Mouse (Mus musculus): ENCODE data around the gene Fas. TPM values are rescaled to one million over a fixed set of nuclear protein-coding genes. Genes with fewer than 3 reads are reported as not detected.

Gene Fas
- total RNA-seq, 2 experiments from 2014 or later = 2.6 TPM; not detected in 1

GRCm38 (mm10) chr19:34344702-34345101 lies 54.2 kb downstream of the Fas start:
- no peak for ATAC-seq (replicated peaks; ENCODE audit: low FRiP score, poor library complexity, severe bottlenecking)

- ATAC-seq (replicated peaks; ENCODE audit: low FRiP score, poor library complexity, severe bottlenecking) = no peak
These were observed 55.3 kb downstream of the Fas start for GRCm38 (mm10) chr19:34345616-34346267.

- ATAC-seq (replicated peaks; ENCODE audit: low FRiP score, poor library complexity, severe bottlenecking) = no peak
These were observed 62.9 kb downstream of the Fas start for GRCm38 (mm10) chr19:34353291-34353805.

GRCm38 (mm10) chr19:34362639-34363038 lies 72.2 kb downstream of the Fas start:
- ATAC-seq (replicated peaks; ENCODE audit: low FRiP score, poor library complexity, severe bottlenecking) = no peak

- no peak for ATAC-seq (replicated peaks; ENCODE audit: low FRiP score, poor library complexity, severe bottlenecking)
These were observed 79.1 kb downstream of the Fas start for GRCm38 (mm10) chr19:34369551-34369950.

GRCm38 (mm10) chr19:34370397-34370796 lies 79.9 kb downstream of the Fas start:
- ATAC-seq (replicated peaks; ENCODE audit: low FRiP score, poor library complexity, severe bottlenecking) = no peak

Other genes starting within 250 kb of the Fas start
- not detected in 2 replicates for gene Lipn, start 223.3 kb upstream of the Fas start, total RNA-seq (2015; ENCODE audit: low replicate concordance)
- gene Lipn, start 223.3 kb upstream of the Fas start, total RNA-seq (2017; ENCODE audit: low replicate concordance) = not detected in 2 replicates
- not detected in 2 replicates for gene Lipm, start 189.7 kb upstream of the Fas start, total RNA-seq (2015; ENCODE audit: low replicate concordance)
- not detected in 2 replicates for gene Lipm, start 189.7 kb upstream of the Fas start, total RNA-seq (2017; ENCODE audit: low replicate concordance)
- gene Ankrd22, start 124.6 kb upstream of the Fas start, total RNA-seq (2015; ENCODE audit: low replicate concordance) = 4.6 and 10.5 TPM in 2 replicates
- gene Ankrd22, start 124.6 kb upstream of the Fas start, total RNA-seq (2017; ENCODE audit: low replicate concordance) = 1.3 TPM in 1 of 2 replicates, not detected in the other
- 9.2 and 21.3 TPM in 2 replicates for gene Stambpl1, start 98.4 kb upstream of the Fas start, total RNA-seq (2015; ENCODE audit: low replicate concordance)
- 2.7 and 7.8 TPM in 2 replicates for gene Stambpl1, start 98.4 kb upstream of the Fas start, total RNA-seq (2017; ENCODE audit: low replicate concordance)
- gene Acta2, start 35.1 kb upstream of the Fas start, total RNA-seq (2015; ENCODE audit: low replicate concordance) = 1.4 TPM in 1 of 2 replicates, not detected in the other
- gene Acta2, start 35.1 kb upstream of the Fas start, total RNA-seq (2017; ENCODE audit: low replicate concordance) = 0.77 TPM in 1 of 2 replicates, not detected in the other
- gene Ch25h, start 184.5 kb downstream of the Fas start, total RNA-seq (2015; ENCODE audit: low replicate concordance) = not detected in 2 replicates
- gene Ch25h, start 184.5 kb downstream of the Fas start, total RNA-seq (2017; ENCODE audit: low replicate concordance) = not detected in 2 replicates
- 21.4 and 26.3 TPM in 2 replicates for gene Lipa, start 236.8 kb downstream of the Fas start, total RNA-seq (2015; ENCODE audit: low replicate concordance)
- 9.1 and 11.0 TPM in 2 replicates for gene Lipa, start 236.8 kb downstream of the Fas start, total RNA-seq (2017; ENCODE audit: low replicate concordance)

Measured in erythroid progenitor cell, adult 5-6 weeks (primary cell).